Comparison of ENCODE assay signal across 12 mouse cellular contexts in the genomic region with DNA sequence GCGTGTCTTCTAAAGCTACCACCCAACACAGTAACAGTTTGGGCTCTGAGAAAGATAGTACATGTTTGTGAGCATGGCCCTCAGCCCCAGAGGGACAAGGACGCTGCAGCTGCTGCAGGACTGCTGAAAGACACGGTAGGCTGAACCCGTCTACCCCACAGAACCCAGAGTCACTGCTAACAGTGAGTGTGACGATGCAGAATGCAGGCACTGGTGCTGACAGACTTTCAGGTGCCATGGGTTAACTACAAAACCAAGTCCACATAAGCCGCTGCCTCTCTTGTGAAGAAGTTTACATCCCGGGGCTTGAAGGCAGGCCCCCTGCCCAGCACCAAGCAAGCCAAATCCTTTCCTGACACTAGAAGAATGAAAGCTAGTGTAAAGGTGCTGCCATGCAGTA. TPM values are rescaled to one million over a fixed set of nuclear protein-coding genes. Genes with fewer than 3 reads are reported as not detected.
DNase-seq lines count a peak whose midpoint lies in the region; ATAC-seq lines count a peak whose summit lies in the region.
"Had no signal": no experiment of that assay in that cellular context is flagged by ENCODE, and none has a peak within 500 bp of the region (broad histone marks: within the 10 kb centered on the region; RNA-seq: fewer than 3 reads in every experiment).

No protein-coding gene starts in this region.

- H3K27me3 ChIP-seq in heart, embryonic 15.5 days, result no peaks in the 10 kb centered on the region
- peaks cover 6% of the 10 kb centered on the region; the same call in 1 of the 2 replicates for H3K27me3 ChIP-seq in embryonic facial prominence, embryonic 10.5 days (replicated peaks; ENCODE audit: low read depth, poor library complexity, severe bottlenecking)
- no peaks in the 10 kb centered on the region for H3K27me3 ChIP-seq in liver, embryonic 12.5 days (replicated peaks)

- no peaks in the 10 kb centered on the region for H3K9me3 ChIP-seq in heart, embryonic 15.5 days (replicated peaks)
- H3K9me3 ChIP-seq in embryonic facial prominence, embryonic 10.5 days, result no peaks in the 10 kb centered on the region
- H3K9me3 ChIP-seq in liver, embryonic 12.5 days (replicated peaks), result no peaks in the 10 kb centered on the region

- peak overlapping the region; percentile 47 for H3K27ac ChIP-seq in heart, embryonic 15.5 days
- no peak overlapping the region for H3K27ac ChIP-seq in embryonic facial prominence, embryonic 10.5 days (replicated peaks)
- peak overlapping the region; percentile 97 for H3K27ac ChIP-seq in liver, embryonic 12.5 days

- H3K4me2 ChIP-seq in heart, embryonic 15.5 days, result peak overlapping the region; percentile 89; the same call in 1 of the 2 replicates
- H3K4me2 ChIP-seq in liver, embryonic 12.5 days, result peak overlapping the region; percentile 86

- H3K4me3 ChIP-seq in heart, embryonic 15.5 days, result peak overlapping the region; percentile 97; the same call in 1 of the 2 replicates
- H3K4me3 ChIP-seq in embryonic facial prominence, embryonic 10.5 days, result peak overlapping the region; percentile 92; the same call in 1 of the 2 replicates
- peak overlapping the region; percentile 78 for H3K4me3 ChIP-seq in liver, embryonic 12.5 days

- no peak for DNase-seq in heart, adult 11 months
- peak; percentile 5 for DNase-seq in A20 (ENCODE audit: low read depth, low spot score)
- DNase-seq in embryonic facial prominence, embryonic 10.5 days (ENCODE audit: low spot score), result no peak
- DNase-seq in kidney, postnatal 36 days, result no peak
- DNase-seq in kidney, postnatal 25 days, result no peak
- DNase-seq: embryo, embryonic 11 days; gastrocnemius, postnatal 14 days; kidney, adult 9 months; spleen, adult 18-20 months; thymus, postnatal 25 days had no signal

- ATAC-seq in heart, embryonic 15.5 days (replicated peaks; ENCODE audit: insufficient number of reproducible peaks, insufficient read depth, low FRiP score, low read depth), result no peak
- no peak for ATAC-seq in liver, embryonic 12.5 days

- WGBS in heart, embryonic 15.5 days, result 66% methylated on average over 7 of the region's 7 CpGs
- 84% methylated on average over 7 of the region's 7 CpGs for WGBS in embryonic facial prominence, embryonic 10.5 days
- WGBS in liver, embryonic 12.5 days (ENCODE audit: insufficient replicate concordance), result 74% methylated on average over 7 of the region's 7 CpGs

- peak overlapping the region; percentile 21; the same call in 1 of the 2 replicates for H3K9ac ChIP-seq in heart, embryonic 15.5 days
- peak overlapping the region; percentile 91 for H3K9ac ChIP-seq in liver, embryonic 12.5 days

- peaks cover 41% of the 10 kb centered on the region for H3K4me1 ChIP-seq in heart, embryonic 15.5 days (replicated peaks)
- H3K4me1 ChIP-seq in embryonic facial prominence, embryonic 10.5 days, result peaks cover 37% of the 10 kb centered on the region
- peaks cover 60% of the 10 kb centered on the region for H3K4me1 ChIP-seq in liver, embryonic 12.5 days

- peaks cover 23% of the 10 kb centered on the region for H3K36me3 ChIP-seq in heart, embryonic 15.5 days
- H3K36me3 ChIP-seq in embryonic facial prominence, embryonic 10.5 days (replicated peaks), result peaks cover 56% of the 10 kb centered on the region
- peaks cover 62% of the 10 kb centered on the region for H3K36me3 ChIP-seq in liver, embryonic 12.5 days

RNA-seq across cellular contexts. Expression of a gene that starts 2.6 kb away (rescaled TPM):
- polyA plus RNA-seq in heart, embryonic 15.5 days (2015; fragmentation: Nextera tagmentation; extraction: Ambion mirVana), result 190 and 256 TPM in 2 replicates
- polyA plus RNA-seq in embryonic facial prominence, embryonic 10.5 days (2016; fragmentation: Nextera tagmentation; extraction: Ambion mirVana), result 419 and 420 TPM in 2 replicates
- polyA plus RNA-seq in liver, embryonic 12.5 days (2016; fragmentation: Nextera tagmentation; extraction: Ambion mirVana), result 279 and 296 TPM in 2 replicates

RNA-seq across cellular contexts. Expression of a gene that starts 53.9 kb away (rescaled TPM):
- 59.7 and 67.2 TPM in 2 replicates for polyA plus RNA-seq in heart, embryonic 15.5 days (2015; fragmentation: Nextera tagmentation; extraction: Ambion mirVana)
- polyA plus RNA-seq in embryonic facial prominence, embryonic 10.5 days (2016; fragmentation: Nextera tagmentation; extraction: Ambion mirVana), result 3.5 and 3.6 TPM in 2 replicates
- polyA plus RNA-seq in liver, embryonic 12.5 days (2016; fragmentation: Nextera tagmentation; extraction: Ambion mirVana), result 4.8 and 5.4 TPM in 2 replicates
